11 mouse cellular contexts compared by ENCODE assay signal in genomic region chr10:56839545-56839944, GRCm38 (mm10).
DNase-seq lines count a peak whose midpoint lies in the region; ATAC-seq and TF ChIP-seq lines count a peak whose summit lies in the region.
"Had no signal": no experiment of that assay in that cellular context is flagged by ENCODE, and none has a peak within 500 bp of the region (broad histone marks: within the 10 kb centered on the region; RNA-seq: fewer than 3 reads in every experiment).

No protein-coding gene starts in this region.

- WGBS in forebrain, embryonic 14.5 days: 24% methylated on average over 2 of the region's 2 CpGs
- WGBS in limb, embryonic 11.5 days: 13% methylated on average over 2 of the region's 2 CpGs
- WGBS in kidney, embryonic 16.5 days: 36% methylated on average over 2 of the region's 2 CpGs
- WGBS in kidney, adult 2 months: 58% methylated on average over 2 of the region's 2 CpGs

- H3K9ac ChIP-seq in forebrain, embryonic 14.5 days (ENCODE audit: low read length): no peak overlapping the region
- H3K9ac ChIP-seq in limb, embryonic 11.5 days (ENCODE audit: low read length): no peak overlapping the region
- H3K9ac ChIP-seq in kidney, embryonic 16.5 days (replicated peaks; ENCODE audit: low read length): no peak overlapping the region
- H3K9ac ChIP-seq: heart, embryonic 13.5 days; lung, embryonic 15.5 days had no signal

- H3K9me3 ChIP-seq in forebrain, embryonic 14.5 days (replicated peaks; ENCODE audit: control insufficient read depth, low read length): no peaks in the 10 kb centered on the region
- H3K9me3 ChIP-seq in limb, embryonic 11.5 days (ENCODE audit: control insufficient read depth, low read length): no peaks in the 10 kb centered on the region
- H3K9me3 ChIP-seq in kidney, embryonic 16.5 days (ENCODE audit: low read length): no peaks in the 10 kb centered on the region
- H3K9me3 ChIP-seq: heart, embryonic 13.5 days; lung, embryonic 15.5 days had no signal

- peak; percentile 80 for ATAC-seq in cerebellum, adult (ENCODE audit: insufficient number of reproducible peaks, low FRiP score, low TSS enrichment)
- ATAC-seq in forebrain, embryonic 14.5 days: peak; percentile 72
- ATAC-seq in limb, embryonic 11.5 days (ENCODE audit: insufficient number of reproducible peaks, low FRiP score, low TSS enrichment, low read depth): peak; percentile 48; the same call in 1 of the 2 replicates
- no peak for ATAC-seq in kidney, embryonic 16.5 days (ENCODE audit: low FRiP score, low TSS enrichment)

- no peaks in the 10 kb centered on the region for H3K27me3 ChIP-seq in forebrain, embryonic 14.5 days (replicated peaks; ENCODE audit: control insufficient read depth, insufficient read depth, low read length)
- no peaks in the 10 kb centered on the region for H3K27me3 ChIP-seq in limb, embryonic 11.5 days (ENCODE audit: control insufficient read depth, insufficient read depth, low read length)
- no peaks in the 10 kb centered on the region for H3K27me3 ChIP-seq in kidney, embryonic 16.5 days (ENCODE audit: insufficient read depth, low read length)
- no peaks in the 10 kb centered on the region for H3K27me3 ChIP-seq in kidney, adult 2 months (replicated peaks; ENCODE audit: control insufficient read depth, insufficient read depth, low read length)
- H3K27me3 ChIP-seq: heart, embryonic 13.5 days; lung, embryonic 15.5 days had no signal

- DNase-seq in embryo, embryonic 10 days (ENCODE audit: low spot score): peak; percentile 6
- no peak for DNase-seq in embryo, embryonic 11 days
- DNase-seq in forebrain, embryonic 14.5 days (ENCODE audit: low spot score): peak; percentile 53
- DNase-seq in limb, embryonic 11.5 days (ENCODE audit: low spot score): peak; percentile 40
- DNase-seq in spleen, postnatal 14 days (ENCODE audit: low spot score in 2 of 2): no peak
- DNase-seq in kidney, adult 2 months: no peak
- DNase-seq: adrenal gland, postnatal 25 days had no signal

- peak overlapping the region; percentile 23; the same call in 1 of the 2 replicates for H3K4me2 ChIP-seq in forebrain, embryonic 14.5 days (ENCODE audit: low read length)
- no peak overlapping the region; the same call in 1 of the 2 replicates for H3K4me2 ChIP-seq in limb, embryonic 11.5 days (ENCODE audit: low read depth, severe bottlenecking)
- no peak overlapping the region for H3K4me2 ChIP-seq in kidney, embryonic 16.5 days (replicated peaks; ENCODE audit: low read depth, low read length)
- H3K4me2 ChIP-seq: heart, embryonic 13.5 days; lung, embryonic 15.5 days had no signal

- H3K4me3 ChIP-seq in forebrain, embryonic 14.5 days (ENCODE audit: low read depth, low read length): no peak overlapping the region
- no peak overlapping the region for H3K4me3 ChIP-seq in limb, embryonic 11.5 days (ENCODE audit: low read depth, low read length)
- H3K4me3 ChIP-seq in kidney, embryonic 16.5 days (ENCODE audit: low read length): no peak overlapping the region
- H3K4me3 ChIP-seq in kidney, adult 2 months (ENCODE audit: insufficient read depth, low read depth, low read length): no peak overlapping the region
- H3K4me3 ChIP-seq: heart, embryonic 13.5 days; lung, embryonic 15.5 days had no signal

- TF ChIP-seq POLR2A in kidney, adult 2 months (IDR thresholded peaks at IDR 0.05; ENCODE audit: low read depth, low read length): no peak

- H3K27ac ChIP-seq in forebrain, embryonic 14.5 days (ENCODE audit: low read depth, low read length): no peak overlapping the region; the same call in 1 of the 2 replicates
- peak overlapping the region; percentile 61 for H3K27ac ChIP-seq in limb, embryonic 11.5 days (replicated peaks; ENCODE audit: low read depth, low read length)
- H3K27ac ChIP-seq in kidney, embryonic 16.5 days (ENCODE audit: low read length): no peak overlapping the region
- no peak overlapping the region for H3K27ac ChIP-seq in kidney, adult 2 months (ENCODE audit: insufficient read depth, low read depth, low read length)
- H3K27ac ChIP-seq: heart, embryonic 13.5 days; lung, embryonic 15.5 days had no signal

- H3K36me3 ChIP-seq in forebrain, embryonic 14.5 days (ENCODE audit: control insufficient read depth, insufficient read depth, low read length): no peaks in the 10 kb centered on the region
- H3K36me3 ChIP-seq in limb, embryonic 11.5 days (ENCODE audit: control insufficient read depth, insufficient read depth, low read length): no peaks in the 10 kb centered on the region
- no peaks in the 10 kb centered on the region for H3K36me3 ChIP-seq in kidney, embryonic 16.5 days (ENCODE audit: insufficient read depth, low read length)
- H3K36me3 ChIP-seq in kidney, adult 2 months (ENCODE audit: control insufficient read depth, insufficient read depth, low read length): no peaks in the 10 kb centered on the region
- H3K36me3 ChIP-seq: heart, embryonic 13.5 days; lung, embryonic 15.5 days had no signal

- TF ChIP-seq CTCF in kidney, adult 2 months (conservative IDR thresholded peaks at IDR 0.05; ENCODE audit: insufficient read depth, insufficient read length, low read depth, low read length): no peak

- 0 out of 2 replicates have a peak, but pooled peaks cover 7% of the 10 kb centered on the region for H3K4me1 ChIP-seq in forebrain, embryonic 14.5 days (ENCODE audit: control insufficient read depth, insufficient read depth, low read length)
- peaks cover 6% of the 10 kb centered on the region for H3K4me1 ChIP-seq in limb, embryonic 11.5 days (ENCODE audit: control insufficient read depth, insufficient read depth, low read length)
- 0 out of 2 replicates have a peak, but pooled peaks cover 3% of the 10 kb centered on the region for H3K4me1 ChIP-seq in kidney, embryonic 16.5 days (ENCODE audit: insufficient read depth, low read length)
- H3K4me1 ChIP-seq in kidney, adult 2 months (ENCODE audit: control insufficient read depth, insufficient read depth, low read length): no peaks in the 10 kb centered on the region

Comparison
In these comparisons a context has a peak if more than half of its experiments do, and no peak if none do; other contexts are left out.
1. DNase-seq: peak in embryo, embryonic 10 days (single experiment), forebrain, embryonic 14.5 days (single experiment) and limb, embryonic 11.5 days (single experiment); none in embryo, embryonic 11 days (single experiment), spleen, postnatal 14 days (0 of 2) and kidney, adult 2 months (single experiment).